Mouse (Mus musculus): ENCODE results near the gene Abca1. TPM values are rescaled to one million over a fixed set of nuclear protein-coding genes. Genes with fewer than 3 reads are reported as not detected.

Abca1 gene
- total and polyA plus RNA-seq, 3 experiments, result 4.2 to 23.5 (median 13.1) TPM

- H3K79me2 ChIP-seq (replicated peaks; ENCODE audit: control insufficient read depth, insufficient read depth, low read length), result no peaks in the 10 kb centered on the region
- 60% methylated on average over 2 of the region's 2 CpGs for WGBS
- DNase-seq, result no peak
- H3K36me3 ChIP-seq (ENCODE audit: control insufficient read depth, insufficient read depth, low read length), result peaks cover 20% of the 10 kb centered on the region
- H3K27me3 ChIP-seq (ENCODE audit: control insufficient read depth, insufficient read depth, low read length), result no peaks in the 10 kb centered on the region
- H3K4me1 ChIP-seq (ENCODE audit: control insufficient read depth, insufficient read depth, low read length), result peaks cover 10% of the 10 kb centered on the region
- H3K27ac ChIP-seq, result peak overlapping the region; percentile 47
- no peak overlapping the region for H3K4me3 ChIP-seq
- H3K9ac ChIP-seq (ENCODE audit: low read depth, low read length), result no peak overlapping the region
- intact Hi-C loops (cut with DNase I), result loop anchor here (2.0 kb wide), 1 partner anchor 22 kb away; no protein-coding TSS in a partner anchor
- TF ChIP-seq EP300 (IDR thresholded peaks at IDR 0.05; ENCODE audit: insufficient read depth, low read depth, low read length) (0 out of 2 replicates have a peak, but pooled peaks have one; percentile 28), POLR2A (IDR thresholded peaks at IDR 0.05; ENCODE audit: insufficient read depth, low read depth, low read length) (peak; percentile 47; the same call in 1 of the 2 replicates), CTCF (IDR thresholded peaks at IDR 0.05) (no peak)
Observed at GRCm38 (mm10) chr4:53078793-53079310, 80.8 kb downstream of the Abca1 start.

GRCm38 (mm10) chr4:53076788-53077350 is 82.8 kb downstream of the Abca1 start:
- intact Hi-C loops (cut with DNase I), result no loop called here
- TF ChIP-seq EP300 (IDR thresholded peaks at IDR 0.05; ENCODE audit: insufficient read depth, low read depth, low read length) (no peak), POLR2A (IDR thresholded peaks at IDR 0.05; ENCODE audit: insufficient read depth, low read depth, low read length) (no peak), CTCF (IDR thresholded peaks at IDR 0.05) (no peak)

GRCm38 (mm10) chr4:53073025-53073424 is 86.7 kb downstream of the Abca1 start:
- no peaks in the 10 kb centered on the region for H3K27me3 ChIP-seq (ENCODE audit: control insufficient read depth, insufficient read depth, low read length)
- 0 out of 2 replicates have a peak, but pooled peaks cover 4% of the 10 kb centered on the region for H3K4me1 ChIP-seq (ENCODE audit: control insufficient read depth, insufficient read depth, low read length)
- H3K27ac ChIP-seq, result no peak overlapping the region
- no peaks in the 10 kb centered on the region for H3K79me2 ChIP-seq (replicated peaks; ENCODE audit: control insufficient read depth, insufficient read depth, low read length)
- WGBS, result 93% methylated on average over 7 of the region's 7 CpGs
- H3K4me3 ChIP-seq, result no peak overlapping the region
- DNase-seq, result no peak
- H3K36me3 ChIP-seq (ENCODE audit: control insufficient read depth, insufficient read depth, low read length), result peaks cover 13% of the 10 kb centered on the region
- no peak overlapping the region for H3K9ac ChIP-seq (ENCODE audit: low read depth, low read length)
- intact Hi-C loops (cut with DNase I), result loop anchor here (5.0 kb wide), 1 partner anchor 36 kb away; no protein-coding TSS in a partner anchor
- no peak for TF ChIP-seq CTCF (IDR thresholded peaks at IDR 0.05)
- TF ChIP-seq POLR2A (IDR thresholded peaks at IDR 0.05; ENCODE audit: insufficient read depth, low read depth, low read length), result no peak
- TF ChIP-seq EP300 (IDR thresholded peaks at IDR 0.05; ENCODE audit: insufficient read depth, low read depth, low read length), result no peak

More at GRCm38 (mm10) chr4:53076788-53077350, 82.8 kb downstream of the Abca1 start:
- DNase-seq, result no peak
- H3K4me3 ChIP-seq, result no peak overlapping the region
- no peak overlapping the region for H3K9ac ChIP-seq (ENCODE audit: low read depth, low read length)
- peaks cover 20% of the 10 kb centered on the region for H3K36me3 ChIP-seq (ENCODE audit: control insufficient read depth, insufficient read depth, low read length)
- H3K27me3 ChIP-seq (ENCODE audit: control insufficient read depth, insufficient read depth, low read length), result no peaks in the 10 kb centered on the region
- peak overlapping the region; percentile 36; the same call in 1 of the 2 replicates for H3K27ac ChIP-seq
- 62% methylated on average over 4 of the region's 4 CpGs for WGBS
- H3K79me2 ChIP-seq (replicated peaks; ENCODE audit: control insufficient read depth, insufficient read depth, low read length), result no peaks in the 10 kb centered on the region
- peaks cover 10% of the 10 kb centered on the region for H3K4me1 ChIP-seq (ENCODE audit: control insufficient read depth, insufficient read depth, low read length)

GRCm38 (mm10) chr4:53062301-53063008 is 97.2 kb downstream of the Abca1 start:
- Histone ChIP-seq H3K9ac (ENCODE audit: low read depth, low read length) (no peak overlapping the region), H3K27ac (no peak overlapping the region), H3K4me1 (ENCODE audit: control insufficient read depth, insufficient read depth, low read length) (no peaks in the 10 kb centered on the region), H3K4me3 (no peak overlapping the region), H3K27me3 (ENCODE audit: control insufficient read depth, insufficient read depth, low read length) (no peaks in the 10 kb centered on the region), H3K79me2 (replicated peaks; ENCODE audit: control insufficient read depth, insufficient read depth, low read length) (no peaks in the 10 kb centered on the region), H3K36me3 (ENCODE audit: control insufficient read depth, insufficient read depth, low read length) (peaks cover 15% of the 10 kb centered on the region)
- DNase-seq, result no peak
- 85% methylated on average over 7 of the region's 7 CpGs for WGBS
- no peak for TF ChIP-seq CTCF (IDR thresholded peaks at IDR 0.05)
- TF ChIP-seq EP300 (IDR thresholded peaks at IDR 0.05; ENCODE audit: insufficient read depth, low read depth, low read length), result no peak
- no peak for TF ChIP-seq POLR2A (IDR thresholded peaks at IDR 0.05; ENCODE audit: insufficient read depth, low read depth, low read length)
- intact Hi-C loops (cut with DNase I), result no loop called here

- Histone ChIP-seq H3K4me1 (ENCODE audit: control insufficient read depth, insufficient read depth, low read length) (no peaks in the 10 kb centered on the region), H3K79me2 (replicated peaks; ENCODE audit: control insufficient read depth, insufficient read depth, low read length) (no peaks in the 10 kb centered on the region), H3K36me3 (ENCODE audit: control insufficient read depth, insufficient read depth, low read length) (peaks cover 4% of the 10 kb centered on the region; the same call in 1 of the 2 replicates), H3K4me3 (no peak overlapping the region), H3K27me3 (ENCODE audit: control insufficient read depth, insufficient read depth, low read length) (no peaks in the 10 kb centered on the region), H3K27ac (no peak overlapping the region), H3K9ac (ENCODE audit: low read depth, low read length) (no peak overlapping the region)
- no peak for DNase-seq
- 81% methylated on average over 9 of the region's 9 CpGs for WGBS
- intact Hi-C loops (cut with DNase I), result no loop called here
- TF ChIP-seq EP300 (IDR thresholded peaks at IDR 0.05; ENCODE audit: insufficient read depth, low read depth, low read length), result no peak
- no peak for TF ChIP-seq POLR2A (IDR thresholded peaks at IDR 0.05; ENCODE audit: insufficient read depth, low read depth, low read length)
- no peak for TF ChIP-seq CTCF (IDR thresholded peaks at IDR 0.05)
Observed at GRCm38 (mm10) chr4:53046238-53047022, 113.3 kb downstream of the Abca1 start.

All from heart, adult 2 months (tissue).